Mouse (Mus musculus) right cerebral cortex, postnatal 36 days (tissue): Measurements from ENCODE around the gene G6pc3.

ENCODE experiments used
- DNase-seq, 2 experiments: peaks; one replicate each; pipeline ENCODE4 v3.0.0; 2022; ENCODE audit warnings: low spot score in 2 of 2, mixed read lengths in 1 of 2

G6pc3 gene

DNA sequence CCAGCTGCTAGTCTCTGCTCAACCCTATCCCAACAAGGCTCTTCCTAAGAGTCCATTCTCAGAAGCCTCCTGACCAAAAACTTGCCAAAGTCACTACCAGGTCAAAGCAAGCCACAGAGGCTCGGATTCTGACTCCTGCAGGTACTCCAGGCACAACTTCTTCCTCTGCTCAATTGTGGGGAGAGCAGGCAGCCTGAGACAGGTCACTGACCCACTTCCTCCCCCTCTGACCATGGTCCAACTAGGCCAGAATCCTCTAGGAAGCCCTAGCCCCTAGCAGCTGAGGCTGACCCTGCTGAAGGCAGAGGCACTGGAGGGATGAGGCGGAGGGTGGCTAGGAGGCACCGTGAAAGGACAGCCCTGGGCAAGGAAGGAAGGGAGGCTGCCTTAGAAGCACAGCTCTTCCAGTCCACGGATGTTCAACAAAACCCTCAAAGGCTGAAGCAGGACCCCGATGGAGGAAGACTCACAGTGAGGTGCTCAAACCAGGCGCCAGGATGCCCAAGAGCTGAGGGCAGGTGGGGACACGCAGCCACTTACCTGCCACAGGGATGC lies 28.5 kb downstream of the G6pc3 start:
- DNase-seq: no peak

GRCm38 (mm10) chr11:102218783-102219182 lies 29.4 kb downstream of the G6pc3 start:
- DNase-seq: peak; percentile 94 to 95

DNA sequence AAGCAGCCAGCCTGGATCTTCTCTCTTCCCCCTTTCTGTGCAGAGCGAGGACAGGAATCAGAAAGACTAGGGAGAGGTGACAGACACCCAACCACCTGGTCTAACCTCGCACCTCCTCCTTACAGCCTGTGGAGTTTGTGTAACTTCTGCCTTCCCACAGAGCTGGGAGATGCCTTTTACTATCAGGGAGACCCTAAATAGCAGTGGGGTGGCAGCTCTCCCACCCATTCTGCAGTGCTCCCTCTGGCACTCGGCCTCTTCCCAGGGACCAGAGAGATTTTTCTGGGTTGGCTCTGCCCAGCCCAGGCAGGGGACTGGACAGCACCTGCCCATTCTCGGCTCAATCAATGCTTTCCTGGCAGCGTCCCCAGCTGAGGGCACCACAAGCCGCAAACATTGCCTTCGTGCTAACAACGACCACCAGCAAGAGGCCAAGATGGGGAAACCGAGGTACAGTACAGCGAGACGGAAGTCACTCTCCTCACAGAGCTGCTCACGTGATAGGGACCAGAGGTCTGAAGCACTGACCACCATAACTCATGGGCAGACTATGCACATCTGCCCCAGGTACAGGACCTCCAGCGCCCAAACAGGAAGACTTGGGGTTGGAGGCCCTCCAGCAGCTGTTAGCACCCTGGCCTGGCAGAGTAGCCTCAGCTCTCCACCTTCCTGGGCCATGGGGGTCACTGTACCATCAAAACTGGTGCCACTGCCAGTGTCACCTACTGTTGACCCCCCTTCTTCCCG lies 30.0 kb downstream of the G6pc3 start:
- peak in 1 of 2 experiments; percentile 46 for DNase-seq

GRCm38 (mm10) chr11:102219994-102220346 lies 30.6 kb downstream of the G6pc3 start:
- DNase-seq: no peak

GRCm38 (mm10) chr11:102220451-102220850 lies 31.0 kb downstream of the G6pc3 start:
- DNase-seq: no peak

DNA sequence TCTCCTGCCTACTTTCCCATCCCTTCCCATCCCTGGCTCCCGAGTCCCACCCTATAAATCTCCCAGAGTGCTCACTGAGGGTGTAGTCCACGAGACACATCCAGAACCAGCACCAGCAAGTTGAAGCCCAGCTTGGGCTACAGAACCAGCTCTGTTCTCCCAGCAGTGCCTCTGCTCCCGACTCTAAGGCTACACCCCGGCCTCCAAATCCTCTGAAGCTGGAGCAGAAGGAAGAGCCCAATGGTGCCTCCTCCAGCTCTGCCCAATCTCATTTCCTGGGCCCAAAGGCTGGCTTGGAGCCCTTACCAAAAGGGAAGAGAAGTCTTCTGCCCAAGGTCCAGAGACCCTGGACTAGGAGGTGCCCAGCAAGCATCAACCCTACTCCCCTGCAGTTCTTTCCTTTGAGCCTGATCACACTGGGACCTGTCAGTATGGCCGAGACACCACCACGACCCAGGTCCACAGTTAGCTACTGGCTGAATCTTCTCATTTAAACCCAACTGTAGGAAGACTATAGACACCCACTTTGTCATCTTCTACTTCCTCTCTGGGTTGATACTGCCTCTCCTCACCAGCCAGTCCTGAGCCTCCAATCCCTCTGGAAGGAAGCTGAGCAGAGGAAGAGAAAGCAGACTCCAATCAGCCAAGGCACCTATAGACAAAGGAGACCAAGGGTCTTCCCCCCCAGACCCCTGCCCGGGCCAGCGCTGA lies 32.0 kb downstream of the G6pc3 start:
- no peak for DNase-seq

DNA sequence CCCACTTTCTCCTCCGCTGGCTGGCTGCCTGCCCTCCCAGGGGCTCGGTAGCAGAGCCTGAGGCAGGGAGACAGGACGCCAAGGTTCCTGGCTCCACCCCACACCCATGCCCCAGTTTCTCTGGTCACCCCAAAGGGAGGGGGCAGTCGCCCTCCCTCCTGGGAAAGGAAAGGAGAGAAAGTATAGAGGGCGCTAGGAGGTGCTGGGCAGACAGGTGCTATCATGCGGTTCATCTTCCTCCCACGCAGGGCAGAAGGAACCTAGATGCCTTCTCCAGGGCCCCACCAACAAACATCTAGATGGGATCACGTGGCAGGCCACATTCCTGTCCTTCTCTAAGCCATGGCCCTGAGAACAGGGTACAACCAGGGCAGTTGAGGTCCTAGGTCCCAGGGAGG lies 32.5 kb downstream of the G6pc3 start:
- no peak for DNase-seq

DNA sequence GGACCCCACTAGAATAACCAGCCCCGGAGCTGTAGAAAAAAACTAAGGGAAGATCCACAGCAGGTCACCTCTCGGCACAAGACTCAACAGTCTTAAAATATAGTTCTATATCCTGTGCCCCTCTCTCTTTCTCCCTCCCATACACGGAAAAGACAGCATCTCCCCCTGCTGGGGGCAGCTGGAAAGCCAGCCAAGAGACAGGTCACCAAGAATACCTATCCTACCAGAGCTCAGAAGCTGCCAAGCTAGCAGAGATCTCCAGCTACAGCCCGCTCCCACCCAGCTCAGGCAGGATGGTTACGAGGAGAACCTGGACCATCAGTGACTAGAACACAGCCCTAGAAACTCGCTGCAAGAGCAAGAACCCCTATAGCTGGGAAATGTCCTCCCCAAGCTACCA lies 33.7 kb downstream of the G6pc3 start:
- DNase-seq: no peak

- no peak for DNase-seq
Measured at GRCm38 (mm10) chr11:102224686-102225085, 35.3 kb downstream of the G6pc3 start.

DNA sequence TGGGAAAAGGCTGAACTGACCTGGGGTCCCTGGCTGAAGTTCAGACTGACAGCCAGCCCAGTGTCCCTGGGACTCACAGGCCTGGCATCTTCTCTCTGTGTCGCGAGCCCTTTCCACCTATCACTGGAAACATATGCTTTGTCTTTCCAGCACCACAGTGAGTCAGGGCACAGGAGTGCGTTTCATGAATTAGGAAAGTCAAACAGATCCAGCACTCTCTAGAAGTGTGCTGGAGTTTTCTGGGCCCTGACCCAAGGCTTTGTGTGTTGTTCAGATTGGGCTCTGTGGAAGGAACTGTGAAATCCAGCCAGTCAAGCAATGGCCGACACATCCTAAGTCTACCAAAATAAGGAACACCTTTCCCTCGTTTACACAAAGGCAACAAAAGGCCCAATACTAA lies 35.8 kb downstream of the G6pc3 start:
- DNase-seq: no peak

DNA sequence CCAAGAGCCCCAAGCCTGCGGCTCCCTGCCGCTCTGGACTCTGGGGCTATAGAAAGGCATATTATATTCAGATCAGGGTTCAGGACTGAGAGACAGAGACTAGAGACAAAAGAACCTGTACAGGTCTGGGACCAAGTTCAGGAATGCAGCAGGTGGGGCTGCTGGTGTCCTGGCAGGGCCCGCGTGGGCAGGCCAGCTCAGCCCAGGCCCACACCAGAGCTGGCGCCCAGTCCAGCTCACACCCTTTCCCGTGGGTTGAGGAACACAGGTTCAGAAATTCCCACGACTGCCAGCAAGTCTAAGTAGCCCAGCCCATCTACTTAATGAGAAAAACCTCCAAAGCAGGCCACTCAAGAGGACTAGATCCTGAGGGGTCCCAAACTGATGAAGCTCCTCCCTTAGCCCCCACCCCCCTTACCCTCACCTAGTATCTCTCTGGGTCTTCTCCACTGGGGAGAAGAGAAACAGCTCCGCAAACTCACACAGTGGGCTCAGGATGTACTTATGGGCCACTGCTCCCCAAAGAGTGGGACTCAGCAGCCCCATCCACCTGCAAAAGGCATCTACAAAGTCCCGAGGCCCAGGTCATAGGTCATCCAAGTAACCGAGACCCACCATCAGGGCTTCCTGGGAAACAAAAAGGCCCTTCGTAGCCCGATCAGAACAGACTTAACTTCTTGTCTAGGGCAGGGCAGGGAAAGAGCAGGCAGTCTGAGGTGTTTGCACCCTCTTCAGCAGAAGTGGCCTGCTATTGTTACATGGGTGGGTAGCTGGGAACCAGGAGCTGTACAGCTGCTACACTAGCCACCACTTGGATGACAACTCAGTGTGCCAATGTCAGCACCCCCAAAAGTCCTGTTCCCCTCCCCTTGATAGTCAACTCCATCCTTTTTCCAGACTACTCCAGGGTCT lies 36.9 kb downstream of the G6pc3 start:
- DNase-seq: no peak

GRCm38 (mm10) chr11:102227270-102228190 lies 38.1 kb downstream of the G6pc3 start:
- DNase-seq: no peak

DNA sequence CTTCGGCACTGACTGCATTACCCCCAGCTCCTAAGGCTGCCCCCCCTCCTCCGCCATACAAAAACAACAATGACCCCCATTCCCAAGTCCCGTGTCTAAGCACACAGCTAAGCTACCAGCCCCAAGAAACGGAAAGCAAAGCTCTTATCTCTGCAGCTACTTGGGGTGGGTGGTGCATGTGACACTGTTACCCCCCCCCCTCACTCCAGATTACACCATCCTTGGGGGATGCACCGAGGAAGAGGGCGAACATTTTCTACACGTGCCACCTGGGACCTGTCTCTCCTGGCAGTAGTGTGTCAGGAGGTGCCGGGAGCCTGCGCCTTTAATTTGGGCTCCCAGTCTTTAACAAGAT lies 38.7 kb downstream of the G6pc3 start:
- no peak for DNase-seq

- DNase-seq: no peak
Measured at GRCm38 (mm10) chr11:102228646-102229268, 39.3 kb downstream of the G6pc3 start.

DNA sequence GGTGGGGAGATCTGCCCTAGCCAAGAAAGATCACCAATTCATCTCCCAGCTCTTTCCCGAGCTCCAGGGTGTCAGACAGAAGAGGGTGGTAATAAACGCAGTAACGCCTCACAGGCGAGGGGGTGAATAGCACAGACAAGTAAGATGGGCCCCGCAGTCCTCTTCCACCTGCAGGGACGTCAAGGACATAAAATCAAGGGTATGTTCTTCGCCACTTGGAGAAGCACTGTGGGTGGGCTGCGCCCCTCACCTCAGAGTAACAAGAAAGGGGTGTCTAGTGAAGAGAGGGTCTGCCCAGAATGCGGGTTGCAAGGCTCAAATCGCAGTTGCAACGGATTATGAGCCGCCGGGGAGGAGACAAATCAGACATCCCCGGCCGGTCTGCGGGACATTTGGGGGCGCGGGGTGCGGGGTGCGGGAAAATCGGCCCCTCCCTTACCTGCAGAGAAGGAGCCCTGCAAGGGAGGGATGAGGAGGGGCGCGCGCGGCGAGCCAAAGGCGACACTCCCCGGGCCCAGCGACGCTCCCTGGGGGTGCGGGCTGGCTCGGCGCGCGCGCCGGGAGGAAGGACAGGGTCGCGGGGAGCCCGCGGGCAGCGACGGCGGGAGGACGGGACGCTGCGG lies 40.0 kb downstream of the G6pc3 start:
- DNase-seq: no peak

DNA sequence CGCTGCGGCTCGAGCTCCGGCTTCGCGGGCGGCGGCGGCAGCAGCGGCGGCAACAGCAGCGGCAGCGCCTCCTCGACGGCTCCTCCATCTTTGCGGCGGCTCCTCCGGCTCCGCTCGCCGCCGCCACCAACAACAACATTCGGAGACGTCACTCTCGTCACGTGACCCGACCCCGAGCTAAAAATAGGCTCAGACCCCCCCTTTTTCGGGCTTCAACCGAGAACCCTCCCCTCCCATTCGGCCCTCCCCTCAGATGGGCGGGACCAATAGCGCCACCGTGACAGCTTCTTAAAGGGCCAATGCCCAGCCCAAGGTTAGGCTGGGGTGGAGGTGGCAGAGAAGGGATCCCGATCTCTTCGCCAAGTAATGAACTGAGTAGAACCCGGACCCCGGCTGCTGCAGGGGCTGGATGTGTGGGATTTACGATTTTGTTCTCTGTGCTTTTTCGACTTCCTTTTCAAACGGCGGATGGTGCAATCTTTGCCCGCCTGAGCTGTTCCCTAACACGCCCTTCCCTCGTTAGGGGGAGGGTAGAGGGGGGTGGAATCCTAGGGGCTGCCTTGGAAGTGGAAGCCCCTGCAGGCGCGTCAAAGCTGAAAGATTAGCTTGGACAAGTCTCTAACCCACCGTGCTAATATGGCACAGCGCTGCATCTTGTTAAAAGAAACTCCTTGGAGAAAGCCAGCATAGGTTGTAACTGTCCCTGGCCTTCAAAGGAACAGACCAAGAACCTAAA lies 40.8 kb downstream of the G6pc3 start, which contains the start of gene Hdac5:
Hdac5 (minus strand) TSS at position 161 of the 736 bp plus-strand sequence.
- peak; percentile 97 to 98 for DNase-seq

DNA sequence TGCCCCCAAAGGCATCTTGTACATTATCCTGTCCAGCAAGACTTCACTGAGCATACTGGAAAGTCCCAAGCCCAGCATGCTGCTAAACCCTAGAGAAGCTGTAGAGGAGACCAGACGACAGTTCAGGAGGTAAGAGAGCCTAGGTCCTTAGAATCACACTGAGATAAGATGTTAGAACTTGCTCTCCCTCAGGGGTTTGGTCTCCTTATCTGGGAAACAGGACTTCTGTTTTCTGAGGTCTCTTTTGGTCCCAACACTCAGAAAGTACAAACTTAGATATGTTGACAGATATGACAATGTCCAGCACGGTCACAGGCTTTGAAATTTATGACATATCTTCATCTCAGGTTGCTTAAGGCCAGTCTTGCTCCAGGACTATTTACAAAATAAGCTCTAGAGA lies 46.6 kb downstream of the G6pc3 start:
- no peak for DNase-seq

- DNase-seq: no peak
Measured at GRCm38 (mm10) chr11:102240636-102241035, 51.2 kb downstream of the G6pc3 start.

DNA sequence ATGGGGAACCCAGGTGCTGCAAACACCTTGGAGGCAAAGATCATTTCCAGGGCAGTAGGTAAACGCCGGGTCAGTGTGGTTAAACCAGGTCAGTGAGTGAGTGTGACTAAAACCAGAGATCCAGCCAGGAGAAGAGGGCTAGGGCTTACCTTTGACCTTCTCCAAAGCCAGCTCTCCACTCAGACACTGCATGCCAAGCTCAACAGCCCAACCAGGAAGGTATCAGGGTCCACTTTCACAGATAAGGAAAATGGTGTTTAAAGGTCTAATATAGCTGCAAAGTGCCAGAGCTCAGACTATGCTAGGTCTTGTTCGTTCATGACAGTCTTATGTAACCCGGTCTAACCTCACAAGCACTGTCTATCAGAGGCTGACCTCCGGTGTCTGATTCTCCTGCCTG lies 51.8 kb downstream of the G6pc3 start:
- DNase-seq: no peak
